Mouse (Mus musculus) midbrain, embryonic 11.5 days (tissue): ENCODE results near the gene Tmc4. TPM values are rescaled to one million over a fixed set of nuclear protein-coding genes. Genes with fewer than 3 reads are reported as not detected.

ENCODE experiments used
- ATAC-seq: fragments of 200-750 bp; cut with Nextera tagmentation; 2 replicates; pipeline ENCODE4 v1.8.0; 2017; ENCODE audit warnings: moderate TSS enrichment, moderate library complexity; ENCODE audit not compliant: low FRiP score
- DNase-seq: peaks from one replicate; pipeline ENCODE4 v3.0.0; 2015; ENCODE audit warnings: low spot score; ENCODE audit errors: missing footprints
- H3K27ac ChIP-seq: fragments of 300-500 bp; sonication (generic); 2 replicates; pipeline ENCODE4 v1.5.1; 2014; ENCODE audit warnings: low read depth, low read length
- H3K27me3 ChIP-seq: fragments of 300-500 bp; sonication (generic); 2 replicates; pipeline ENCODE4 v1.6.1; 2014; ENCODE audit warnings: mild to moderate bottlenecking, low read length, moderate library complexity, mixed read lengths; ENCODE audit not compliant: control insufficient read depth, insufficient read depth
- H3K36me3 ChIP-seq: fragments of 300-500 bp; sonication (generic); 2 replicates; pipeline ENCODE4 v1.6.1; 2014; ENCODE audit warnings: mild to moderate bottlenecking, low read length, moderate library complexity, mixed read lengths; ENCODE audit not compliant: control insufficient read depth, insufficient read depth
- H3K4me1 ChIP-seq: fragments of 300-500 bp; sonication (generic); 2 replicates; pipeline ENCODE4 v1.6.1; 2014; ENCODE audit warnings: low read length; ENCODE audit not compliant: control insufficient read depth, insufficient read depth
- H3K4me2 ChIP-seq: fragments of 300-500 bp; sonication (generic); 2 replicates; pipeline ENCODE4 v1.6.1; 2014; ENCODE audit warnings: mild to moderate bottlenecking, moderate library complexity
- H3K4me3 ChIP-seq: fragments of 300-500 bp; sonication (generic); 2 replicates; pipeline ENCODE4 v1.5.1; 2014; ENCODE audit warnings: low read depth, low read length
- H3K9ac ChIP-seq: fragments of 300-500 bp; sonication (generic); 2 replicates; pipeline ENCODE4 v1.6.1; 2014; ENCODE audit warnings: low read length
- H3K9me3 ChIP-seq: fragments of 300-500 bp; sonication (generic); 2 replicates; pipeline ENCODE4 v1.6.1; 2016; ENCODE audit warnings: low read length; ENCODE audit not compliant: control insufficient read depth
- WGBS: fragments of 180-500 bp; shearing (Covaris S2); extraction: QIAGEN DNeasy Blood & Tissue Kit; methylation state at CpG from one replicate; pipeline ENCODE4 v1.1.7; 2014; 5-methylcytosine and 5-hydroxymethylcytosine counted together
- polyA plus RNA-seq: library from polyadenylated mRNA; unstranded; fragments of >200 nt; fragmentation: Nextera tagmentation; extraction: Ambion mirVana; gene quantifications from 2 replicates; pipeline ENCODE4 v1.2.1, GENCODE M21; 2014

Gene Tmc4
- polyA plus RNA-seq, 1 experiment from 2014 or later: 2.4 TPM

GRCm38 (mm10) chr7:3676371-3676770 lies 982 bp downstream of the Tmc4 start:
- H3K4me2 ChIP-seq: no peak overlapping the region
- H3K27me3 ChIP-seq: no peaks in the 10 kb centered on the region
- H3K9ac ChIP-seq: no peak overlapping the region
- H3K36me3 ChIP-seq: no peaks in the 10 kb centered on the region
- H3K4me1 ChIP-seq: no peaks in the 10 kb centered on the region
- H3K9me3 ChIP-seq: no peaks in the 10 kb centered on the region
- DNase-seq: no peak
- WGBS: 86% methylated on average over 12 of the region's 12 CpGs
- no peak overlapping the region for H3K4me3 ChIP-seq
- H3K27ac ChIP-seq: no peak overlapping the region
- ATAC-seq: no peak

GRCm38 (mm10) chr7:3675228-3675548 lies 2.2 kb downstream of the Tmc4 start:
- WGBS: 80% methylated on average over 3 of the region's 3 CpGs
- Histone ChIP-seq H3K4me3 (no peak overlapping the region), H3K27me3 (no peaks in the 10 kb centered on the region), H3K4me1 (no peaks in the 10 kb centered on the region), H3K9me3 (no peaks in the 10 kb centered on the region), H3K9ac (no peak overlapping the region), H3K27ac (no peak overlapping the region), H3K4me2 (no peak overlapping the region), H3K36me3 (no peaks in the 10 kb centered on the region)
- ATAC-seq: peak; percentile 17; the same call in 1 of the 2 replicates
- no peak for DNase-seq

- Histone ChIP-seq H3K36me3 (no peaks in the 10 kb centered on the region), H3K27ac (no peak overlapping the region), H3K4me2 (no peak overlapping the region), H3K9me3 (no peaks in the 10 kb centered on the region), H3K9ac (no peak overlapping the region), H3K4me3 (no peak overlapping the region), H3K27me3 (no peaks in the 10 kb centered on the region), H3K4me1 (no peaks in the 10 kb centered on the region)
- WGBS: 72% methylated on average over 10 of the region's 10 CpGs
- DNase-seq (peak; percentile 98), ATAC-seq (peak; percentile 90)
Measured at GRCm38 (mm10) chr7:3674507-3675227, 2.7 kb downstream of the Tmc4 start.

GRCm38 (mm10) chr7:3666921-3667391 lies 10.4 kb downstream of the Tmc4 start:
- 20% methylated on average over 14 of the region's 14 CpGs for WGBS
- no peak overlapping the region for H3K4me3 ChIP-seq
- no peak for ATAC-seq

GRCm38 (mm10) chr7:3665215-3666114 lies 11.9 kb downstream of the Tmc4 start, which contains the start of gene Leng1:
Leng1 (minus strand) TSS chr7:3665840.
- Histone ChIP-seq H3K9ac (peak within 1 kb of the TSS; percentile 88), H3K27ac (peak within 1 kb of the TSS; percentile 80), H3K9me3 (no peaks in the 10 kb centered on the region), H3K4me2 (peak within 1 kb of the TSS; percentile 74), H3K36me3 (peaks cover 10% of the 10 kb centered on the region; the same call in 1 of the 2 replicates), H3K4me3 (peak within 1 kb of the TSS; percentile 75), H3K27me3 (no peaks in the 10 kb centered on the region), H3K4me1 (peaks cover 12% of the 10 kb centered on the region)
- 5% methylated on average over 45 of the region's 45 CpGs for WGBS
- peak; percentile 99 for ATAC-seq
- peak; percentile 97 for DNase-seq

More at GRCm38 (mm10) chr7:3666921-3667391, 10.4 kb downstream of the Tmc4 start:
- Histone ChIP-seq H3K27me3 (no peaks in the 10 kb centered on the region), H3K36me3 (peaks cover 3% of the 10 kb centered on the region; the same call in 1 of the 2 replicates), H3K27ac (no peak overlapping the region), H3K4me1 (peaks cover 12% of the 10 kb centered on the region), H3K9me3 (no peaks in the 10 kb centered on the region), H3K4me2 (no peak overlapping the region), H3K9ac (no peak overlapping the region; the same call in 1 of the 2 replicates)
- DNase-seq: no peak

- Histone ChIP-seq H3K27me3 (no peaks in the 10 kb centered on the region), H3K9ac (peak overlapping the region; percentile 88), H3K9me3 (no peaks in the 10 kb centered on the region), H3K36me3 (peaks cover 17% of the 10 kb centered on the region; the same call in 1 of the 2 replicates), H3K4me3 (peak overlapping the region; percentile 75), H3K4me1 (peaks cover 12% of the 10 kb centered on the region), H3K27ac (peak overlapping the region; percentile 80), H3K4me2 (peak overlapping the region; percentile 74)
- DNase-seq (no peak), ATAC-seq (peak; percentile 34)
- 34% methylated on average over 15 of the region's 15 CpGs for WGBS
Measured at GRCm38 (mm10) chr7:3664524-3665214, 12.7 kb downstream of the Tmc4 start.

GRCm38 (mm10) chr7:3658578-3658977 lies 18.8 kb downstream of the Tmc4 start:
- no peak overlapping the region for H3K27ac ChIP-seq
- no peaks in the 10 kb centered on the region for H3K27me3 ChIP-seq
- no peak overlapping the region for H3K4me2 ChIP-seq
- H3K9ac ChIP-seq: no peak overlapping the region
- H3K9me3 ChIP-seq: no peaks in the 10 kb centered on the region
- H3K4me1 ChIP-seq: peaks cover 1% of the 10 kb centered on the region
- H3K36me3 ChIP-seq: peaks cover 47% of the 10 kb centered on the region
- DNase-seq: no peak
- ATAC-seq: no peak
- 97% methylated on average over 14 of the region's 14 CpGs for WGBS
- H3K4me3 ChIP-seq: no peak overlapping the region

GRCm38 (mm10) chr7:3656966-3657365 lies 20.4 kb downstream of the Tmc4 start:
- peaks cover 55% of the 10 kb centered on the region for H3K36me3 ChIP-seq
- no peak overlapping the region for H3K27ac ChIP-seq
- no peaks in the 10 kb centered on the region for H3K4me1 ChIP-seq
- no peaks in the 10 kb centered on the region for H3K27me3 ChIP-seq
- 93% methylated on average over 4 of the region's 4 CpGs for WGBS
- H3K9ac ChIP-seq: no peak overlapping the region
- no peaks in the 10 kb centered on the region for H3K9me3 ChIP-seq
- H3K4me2 ChIP-seq: no peak overlapping the region
- DNase-seq (no peak), ATAC-seq (0 out of 2 replicates have a peak, but pooled peaks have one; percentile 19)
- no peak overlapping the region for H3K4me3 ChIP-seq
